Mouse (Mus musculus): Measurements from ENCODE around the gene Nprl2. TPM values are rescaled to one million over a fixed set of nuclear protein-coding genes. Genes with fewer than 3 reads are reported as not detected.

The Nprl2 gene
- polyA plus RNA-seq, 1 experiment: 34.7 TPM

- TF ChIP-seq CTCF (IDR thresholded peaks at IDR 0.05; ENCODE audit: control insufficient read depth, insufficient read depth, insufficient replicate concordance, low read depth, low read length) (no peak), POLR2A (IDR thresholded peaks at IDR 0.05; ENCODE audit: control insufficient read depth, low read depth, low read length) (no peak)
- no peaks in the 10 kb centered on the region for H3K27me3 ChIP-seq (ENCODE audit: control insufficient read depth, insufficient read depth, low read length)
- no peak overlapping the region for H3K27ac ChIP-seq (ENCODE audit: control insufficient read depth, insufficient read depth, low read depth, low read length)
- H3K4me1 ChIP-seq (ENCODE audit: control insufficient read depth, insufficient read depth, low read length): peaks cover 22% of the 10 kb centered on the region
- H3K36me3 ChIP-seq (ENCODE audit: control insufficient read depth, insufficient read depth, low read length): no peaks in the 10 kb centered on the region; the same call in 1 of the 2 replicates
- H3K4me3 ChIP-seq (ENCODE audit: control insufficient read depth, low read depth, low read length): peak overlapping the region; percentile 43
These were observed 1.3 kb downstream of the Nprl2 start for GRCm38 (mm10) chr9:107543299-107543698.

DNA sequence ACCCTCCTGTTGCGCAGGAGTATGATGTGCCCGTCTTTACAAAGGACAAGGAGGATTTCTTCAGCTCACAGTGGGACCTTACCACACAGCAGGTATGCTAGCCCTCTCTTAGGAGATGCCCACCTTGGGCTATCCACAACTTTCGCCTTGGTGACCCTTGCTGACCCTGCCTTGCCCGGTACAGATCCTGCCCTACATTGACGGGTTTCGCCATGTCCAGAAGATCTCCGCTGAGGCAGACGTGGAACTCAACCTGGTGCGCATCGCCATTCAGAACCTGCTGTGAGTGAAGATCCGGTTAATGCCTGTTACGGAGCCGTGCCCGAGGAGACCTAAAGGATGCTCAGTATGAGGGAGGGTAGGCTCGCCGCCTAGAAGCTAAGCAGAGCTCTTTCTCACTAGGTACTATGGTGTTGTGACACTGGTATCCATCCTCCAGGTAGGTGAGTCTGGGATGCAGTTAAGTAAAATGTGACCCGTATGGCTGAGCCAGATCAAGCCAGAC lies 2.2 kb downstream of the Nprl2 start:
- peaks cover 2% of the 10 kb centered on the region for H3K36me3 ChIP-seq (ENCODE audit: control insufficient read depth, insufficient read depth, low read length)
- no peaks in the 10 kb centered on the region for H3K27me3 ChIP-seq (ENCODE audit: control insufficient read depth, insufficient read depth, low read length)
- peaks cover 22% of the 10 kb centered on the region for H3K4me1 ChIP-seq (ENCODE audit: control insufficient read depth, insufficient read depth, low read length)
- H3K27ac ChIP-seq (ENCODE audit: control insufficient read depth, insufficient read depth, low read depth, low read length): no peak overlapping the region
- no peak for TF ChIP-seq CTCF (IDR thresholded peaks at IDR 0.05; ENCODE audit: control insufficient read depth, insufficient read depth, insufficient replicate concordance, low read depth, low read length)
- no peak for TF ChIP-seq POLR2A (IDR thresholded peaks at IDR 0.05; ENCODE audit: control insufficient read depth, low read depth, low read length)
- no peak overlapping the region for H3K4me3 ChIP-seq (ENCODE audit: control insufficient read depth, low read depth, low read length)

DNA sequence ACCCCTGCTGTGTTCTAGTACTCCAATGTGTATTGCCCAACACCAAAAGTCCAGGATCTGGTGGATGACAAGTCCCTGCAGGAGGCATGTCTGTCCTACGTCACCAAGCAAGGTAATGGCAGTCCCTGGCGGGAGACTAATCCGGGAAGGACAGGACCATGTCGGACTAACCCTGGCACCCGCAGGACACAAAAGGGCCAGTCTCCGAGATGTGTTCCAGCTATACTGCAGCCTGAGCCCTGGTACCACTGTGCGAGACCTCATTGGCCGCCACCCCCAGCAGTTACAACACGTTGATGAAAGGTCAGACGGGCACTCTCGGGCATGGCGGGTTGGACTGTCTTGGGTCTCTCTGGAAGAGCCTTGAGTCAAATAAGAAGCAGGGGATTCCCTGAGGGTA lies 2.7 kb downstream of the Nprl2 start:
- Histone ChIP-seq H3K27ac (ENCODE audit: control insufficient read depth, insufficient read depth, low read depth, low read length) (no peak overlapping the region), H3K36me3 (ENCODE audit: control insufficient read depth, insufficient read depth, low read length) (peaks cover 2% of the 10 kb centered on the region), H3K27me3 (ENCODE audit: control insufficient read depth, insufficient read depth, low read length) (no peaks in the 10 kb centered on the region), H3K4me3 (ENCODE audit: control insufficient read depth, low read depth, low read length) (peak overlapping the region; percentile 21; the same call in 1 of the 2 replicates), H3K4me1 (ENCODE audit: control insufficient read depth, insufficient read depth, low read length) (peaks cover 22% of the 10 kb centered on the region)
- no peak for TF ChIP-seq POLR2A (IDR thresholded peaks at IDR 0.05; ENCODE audit: control insufficient read depth, low read depth, low read length)
- TF ChIP-seq CTCF (IDR thresholded peaks at IDR 0.05; ENCODE audit: control insufficient read depth, insufficient read depth, insufficient replicate concordance, low read depth, low read length): no peak

GRCm38 (mm10) chr9:107545199-107545598 lies 3.2 kb downstream of the Nprl2 start:
- peaks cover 22% of the 10 kb centered on the region for H3K4me1 ChIP-seq (ENCODE audit: control insufficient read depth, insufficient read depth, low read length)

DNA sequence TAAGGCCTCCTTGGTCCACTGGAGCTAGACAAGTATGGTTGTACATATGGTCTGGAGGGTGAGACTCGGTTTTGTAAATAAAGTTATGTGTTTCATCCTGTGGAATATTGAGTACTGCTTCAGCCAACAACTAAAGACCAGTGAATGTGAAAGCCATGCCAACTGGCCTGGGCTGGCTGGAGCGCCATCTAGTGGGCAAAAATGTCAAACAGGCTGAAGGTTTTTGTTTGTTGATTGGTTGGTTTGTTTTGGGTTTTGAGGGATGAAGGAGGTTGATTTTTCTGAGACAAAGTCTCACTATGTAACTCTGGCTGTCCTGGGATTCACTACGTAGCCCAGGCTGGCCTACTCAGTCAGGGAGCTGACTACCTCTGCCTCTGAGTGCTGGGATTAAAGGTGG lies 3.6 kb downstream of the Nprl2 start:
- TF ChIP-seq CTCF (IDR thresholded peaks at IDR 0.05; ENCODE audit: control insufficient read depth, insufficient read depth, insufficient replicate concordance, low read depth, low read length): peak; percentile 79; the same call in 1 of the 2 replicates
- no peak for TF ChIP-seq POLR2A (IDR thresholded peaks at IDR 0.05; ENCODE audit: control insufficient read depth, low read depth, low read length)
- H3K36me3 ChIP-seq (ENCODE audit: control insufficient read depth, insufficient read depth, low read length): peaks cover 2% of the 10 kb centered on the region
- peaks cover 22% of the 10 kb centered on the region for H3K4me1 ChIP-seq (ENCODE audit: control insufficient read depth, insufficient read depth, low read length)
- no peaks in the 10 kb centered on the region for H3K27me3 ChIP-seq (ENCODE audit: control insufficient read depth, insufficient read depth, low read length)
- no peak overlapping the region; the same call in 1 of the 2 replicates for H3K4me3 ChIP-seq (ENCODE audit: control insufficient read depth, low read depth, low read length)
- no peak overlapping the region for H3K27ac ChIP-seq (ENCODE audit: control insufficient read depth, insufficient read depth, low read depth, low read length)

More at GRCm38 (mm10) chr9:107545199-107545598, 3.2 kb downstream of the Nprl2 start:
- no peak for TF ChIP-seq CTCF (IDR thresholded peaks at IDR 0.05; ENCODE audit: control insufficient read depth, insufficient read depth, insufficient replicate concordance, low read depth, low read length)
- no peak for TF ChIP-seq POLR2A (IDR thresholded peaks at IDR 0.05; ENCODE audit: control insufficient read depth, low read depth, low read length)
- H3K4me3 ChIP-seq (ENCODE audit: control insufficient read depth, low read depth, low read length): peak overlapping the region; percentile 21; the same call in 1 of the 2 replicates
- H3K27me3 ChIP-seq (ENCODE audit: control insufficient read depth, insufficient read depth, low read length): no peaks in the 10 kb centered on the region
- H3K36me3 ChIP-seq (ENCODE audit: control insufficient read depth, insufficient read depth, low read length): peaks cover 2% of the 10 kb centered on the region
- no peak overlapping the region for H3K27ac ChIP-seq (ENCODE audit: control insufficient read depth, insufficient read depth, low read depth, low read length)

GRCm38 (mm10) chr9:107547026-107547425 lies 5.0 kb downstream of the Nprl2 start, which contains the start of gene Zmynd10:
Gene Zmynd10, plus strand, starts transcription at chr9:107547298.
- Histone ChIP-seq H3K36me3 (ENCODE audit: control insufficient read depth, insufficient read depth, low read length) (peaks cover 2% of the 10 kb centered on the region), H3K4me3 (ENCODE audit: control insufficient read depth, low read depth, low read length) (peak within 1 kb of the TSS; percentile 88), H3K27ac (ENCODE audit: control insufficient read depth, insufficient read depth, low read depth, low read length) (peak within 1 kb of the TSS; percentile 97), H3K27me3 (ENCODE audit: control insufficient read depth, insufficient read depth, low read length) (no peaks in the 10 kb centered on the region), H3K4me1 (ENCODE audit: control insufficient read depth, insufficient read depth, low read length) (peaks cover 20% of the 10 kb centered on the region)
- TF ChIP-seq POLR2A (IDR thresholded peaks at IDR 0.05; ENCODE audit: control insufficient read depth, low read depth, low read length): peak; percentile 86; the same call in 1 of the 2 replicates
- TF ChIP-seq CTCF (IDR thresholded peaks at IDR 0.05; ENCODE audit: control insufficient read depth, insufficient read depth, insufficient replicate concordance, low read depth, low read length): no peak

- H3K27ac ChIP-seq (ENCODE audit: control insufficient read depth, insufficient read depth, low read depth, low read length): peak overlapping the region; percentile 97
- no peak for TF ChIP-seq CTCF (IDR thresholded peaks at IDR 0.05; ENCODE audit: control insufficient read depth, insufficient read depth, insufficient replicate concordance, low read depth, low read length)
- no peak for TF ChIP-seq POLR2A (IDR thresholded peaks at IDR 0.05; ENCODE audit: control insufficient read depth, low read depth, low read length)
- H3K27me3 ChIP-seq (ENCODE audit: control insufficient read depth, insufficient read depth, low read length): no peaks in the 10 kb centered on the region
These were observed 5.9 kb downstream of the Nprl2 start for GRCm38 (mm10) chr9:107547957-107548356.

More at GRCm38 (mm10) chr9:107547957-107548356, 5.9 kb downstream of the Nprl2 start:
- Histone ChIP-seq H3K36me3 (ENCODE audit: control insufficient read depth, insufficient read depth, low read length) (peaks cover 2% of the 10 kb centered on the region), H3K4me1 (ENCODE audit: control insufficient read depth, insufficient read depth, low read length) (peaks cover 13% of the 10 kb centered on the region), H3K4me3 (ENCODE audit: control insufficient read depth, low read depth, low read length) (peak overlapping the region; percentile 88)
